Mouse (Mus musculus) CH12.LX (cell line): ENCODE data around the gene Ocrl.

Experiments used
- CHD1 ChIP-seq: IDR thresholded peaks from 2 replicates; pipeline ENCODE4 v1.6.1; 2012; ENCODE audit warnings: low read depth, low read length, improper control_type of control experiment, inconsistent platforms
- CTCF ChIP-seq, 2 experiments: IDR thresholded peaks in 1 of 2; conservative IDR thresholded peaks in 1 of 2; 2 replicates each; pipeline ENCODE4 v1.5.1; 2011 to 2012; ENCODE audit warnings: low read depth in 2 of 2, low read length in 2 of 2, improper control_type of control experiment in 1 of 2, inconsistent platforms in 1 of 2, mild to moderate bottlenecking in 1 of 2, moderate library complexity in 1 of 2
- MEF2A ChIP-seq: IDR thresholded peaks from 2 replicates; pipeline ENCODE4 v1.6.1; 2014; ENCODE audit warnings: low read depth, mild to moderate bottlenecking, inconsistent platforms, low read length, improper control_type of control experiment, borderline replicate concordance
- POLR2A ChIP-seq: IDR thresholded peaks from 2 replicates; pipeline ENCODE4 v1.6.1; 2011; ENCODE audit warnings: low read depth, mild to moderate bottlenecking, improper control_type of control experiment, low read length
- RAD21 ChIP-seq: IDR thresholded peaks from 2 replicates; pipeline ENCODE4 v1.6.1; 2011; ENCODE audit warnings: low read depth, mild to moderate bottlenecking, low read length, improper control_type of control experiment, moderate library complexity
- SMC3 ChIP-seq: IDR thresholded peaks from 2 replicates; pipeline ENCODE4 v1.6.1; 2011; ENCODE audit warnings: low read depth, low read length, improper control_type of control experiment
- ZKSCAN1 ChIP-seq: IDR thresholded peaks from 2 replicates; pipeline ENCODE4 v1.6.1; 2012; ENCODE audit warnings: low read depth, inconsistent platforms, low read length, improper control_type of control experiment, borderline replicate concordance

DNA sequence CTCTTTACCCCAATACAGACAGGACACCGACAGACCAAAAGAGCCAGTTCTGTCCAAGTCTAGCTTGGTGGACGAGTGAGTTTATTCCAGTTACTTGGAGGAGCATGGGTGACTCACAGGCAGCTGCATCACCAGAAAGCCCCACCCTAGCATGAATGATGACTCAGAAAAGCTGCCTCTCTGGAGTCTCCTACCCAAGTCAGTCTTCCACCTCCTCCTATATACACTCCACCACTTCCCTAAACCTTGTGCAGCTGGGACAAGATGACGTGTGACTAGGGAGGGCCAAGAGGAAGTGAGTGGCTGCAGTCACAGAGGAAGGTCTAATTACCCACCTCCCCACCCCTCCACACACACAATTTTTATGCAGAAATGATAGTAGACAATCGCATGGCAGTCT lies 64.4 kb downstream of the Ocrl start:
- TF ChIP-seq ZKSCAN1 (no peak), RAD21 (no peak), MEF2A (no peak), CTCF (conservative IDR thresholded peaks at IDR 0.05 in 1 of 2, IDR thresholded peaks at IDR 0.05 in 1 of 2; ENCODE audit: low read depth in 2 of 2, low read length in 2 of 2) (no peak), SMC3 (no peak), POLR2A (no peak), CHD1 (no peak)
